Mouse (Mus musculus) thymus, postnatal 36 days (tissue): ENCODE results near the gene Taar4.

Experiments used
- DNase-seq, 2 experiments: peaks; one replicate each; pipeline ENCODE4 v3.0.0; 2022; ENCODE audit warnings: mixed read lengths in 2 of 2

Taar4 gene

DNA sequence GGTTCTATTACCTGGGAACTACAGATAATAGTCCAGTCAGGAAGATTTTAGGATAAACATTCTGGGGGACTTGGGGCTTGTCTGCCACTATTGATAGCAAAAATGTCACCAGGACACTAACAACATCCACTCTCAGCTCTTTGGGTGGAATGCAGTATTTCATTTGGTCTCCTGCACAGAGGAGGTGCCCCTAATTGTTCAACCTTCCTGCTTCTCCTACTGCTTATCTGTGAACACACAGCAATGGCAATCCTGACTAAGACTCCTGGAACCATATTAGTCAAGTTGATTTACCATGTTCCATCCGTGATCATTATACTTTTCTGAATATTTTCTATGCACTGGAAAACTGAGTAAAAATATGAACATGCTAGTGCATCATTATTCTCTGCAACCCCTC lies 47.8 kb downstream of the Taar4 start:
- no peak for DNase-seq
